Mouse (Mus musculus): ENCODE measurements around the gene Sipa1l1.

DNA sequence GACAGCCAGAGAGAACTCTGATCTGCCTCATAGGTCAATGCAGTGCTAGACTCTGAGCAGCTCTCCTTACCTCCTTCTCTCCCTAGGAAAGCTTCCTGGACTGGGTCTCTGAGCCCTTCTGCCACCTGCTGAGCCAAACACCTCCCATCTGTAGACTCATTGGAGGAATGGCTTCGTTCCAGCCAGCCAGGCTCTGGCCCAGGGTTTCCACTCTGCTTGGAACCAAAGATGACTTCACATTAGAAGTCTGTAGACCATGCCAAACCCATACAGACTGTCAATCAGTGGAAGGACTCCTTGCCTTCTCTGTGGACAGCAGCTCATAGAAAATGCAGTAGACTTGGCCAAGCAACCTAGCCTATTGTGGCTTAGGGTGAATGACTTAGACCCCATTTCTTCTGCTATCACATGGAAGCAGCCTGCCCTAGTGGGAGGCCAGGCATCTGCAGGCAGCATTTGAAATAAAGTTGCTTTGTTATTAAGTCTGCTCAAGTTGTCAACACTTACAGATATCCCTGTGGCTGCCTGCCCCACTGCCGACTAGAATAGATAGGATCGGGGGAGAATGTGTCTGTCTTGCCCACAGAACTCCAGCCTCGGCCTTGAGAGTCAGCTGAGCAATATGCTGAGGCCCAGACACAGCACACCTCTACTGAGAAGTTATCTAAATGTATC lies 246.7 kb downstream of the Sipa1l1 start:
- TF ChIP-seq CTCF (IDR thresholded peaks at IDR 0.05; ENCODE audit: low read depth, low read length) (no peak), POLR2A (IDR thresholded peaks at IDR 0.05; ENCODE audit: borderline replicate concordance, low read depth, low read length) (no peak)

All from bone marrow macrophage, adult 2 months (primary cell).